Mouse (Mus musculus) liver, embryonic 16.5 days (tissue): ENCODE results near the gene Maneal. TPM values are rescaled to one million over a fixed set of nuclear protein-coding genes. Genes with fewer than 3 reads are reported as not detected.

Experiments
- ATAC-seq: fragments of 200-750 bp; cut with Nextera tagmentation; 2 replicates; pipeline ENCODE4 v1.8.0; 2017; ENCODE audit warnings: low read depth, mild to moderate bottlenecking, moderate number of reproducible peaks, moderate library complexity
- H3K27ac ChIP-seq: fragments of 300-500 bp; sonication (generic); 2 replicates; pipeline ENCODE4 v1.5.1; 2014; ENCODE audit warnings: mild to moderate bottlenecking, low read length
- H3K27me3 ChIP-seq: fragments of 300-500 bp; sonication (generic); 2 replicates; pipeline ENCODE4 v1.6.1; 2014; ENCODE audit warnings: low read depth, low read length, mixed read lengths; ENCODE audit not compliant: control insufficient read depth, insufficient read depth
- H3K36me3 ChIP-seq: fragments of 300-500 bp; sonication (generic); 2 replicates; pipeline ENCODE4 v1.6.1; 2014; ENCODE audit warnings: mild to moderate bottlenecking; ENCODE audit not compliant: control insufficient read depth, insufficient read depth
- H3K4me1 ChIP-seq: fragments of 300-500 bp; sonication (generic); 2 replicates; pipeline ENCODE4 v1.6.1; 2014; ENCODE audit warnings: low read depth, low read length, mixed read lengths; ENCODE audit not compliant: control insufficient read depth
- H3K4me2 ChIP-seq: fragments of 300-500 bp; sonication (generic); 2 replicates; pipeline ENCODE4 v1.6.1; 2014; ENCODE audit warnings: low read depth, low read length, mixed read lengths
- H3K4me3 ChIP-seq: fragments of 300-500 bp; sonication (generic); 2 replicates; pipeline ENCODE4 v1.5.1; 2014; ENCODE audit warnings: low read depth, mild to moderate bottlenecking, low read length
- H3K9ac ChIP-seq: fragments of 300-500 bp; sonication (generic); 2 replicates; pipeline ENCODE4 v1.6.1; 2014; ENCODE audit warnings: low read depth, low read length
- H3K9me3 ChIP-seq: fragments of 300-500 bp; sonication (generic); replicated peaks from 2 replicates; pipeline ENCODE4 v1.6.1; 2016; ENCODE audit warnings: low read length; ENCODE audit not compliant: control insufficient read depth
- WGBS: fragments of 180-500 bp; shearing (Covaris S2); extraction: QIAGEN DNeasy Blood & Tissue Kit; methylation state at CpG from one replicate; pipeline ENCODE4 v1.1.7; 2014; ENCODE audit not compliant: insufficient replicate concordance; 5-methylcytosine and 5-hydroxymethylcytosine counted together
- polyA plus RNA-seq: library from polyadenylated mRNA; unstranded; fragments of >200 nt; fragmentation: Nextera tagmentation; extraction: Ambion mirVana; gene quantifications from 2 replicates; pipeline ENCODE4 v1.2.1, GENCODE M21; 2015

Gene Maneal
- polyA plus RNA-seq = 0.02 TPM in 1 of 2 replicates, not detected in the other

GRCm38 (mm10) chr4:124861283-124862188 is at the start of gene Maneal:
Gene Maneal, minus strand, starts transcription at chr4:124862171.
- WGBS = 4% methylated on average over 62 of the region's 77 CpGs
- 0 out of 2 replicates have a peak within 1 kb of the TSS, but pooled peaks have one; percentile 9 for H3K4me2 ChIP-seq
- no peak for ATAC-seq
- H3K27me3 ChIP-seq = peaks cover 34% of the 10 kb centered on the region
- H3K36me3 ChIP-seq = no peaks in the 10 kb centered on the region
- H3K4me1 ChIP-seq = no peaks in the 10 kb centered on the region
- H3K27ac ChIP-seq = no peak within 1 kb of the TSS
- peak within 1 kb of the TSS; percentile 21; the same call in 1 of the 2 replicates for H3K4me3 ChIP-seq
- no peaks in the 10 kb centered on the region for H3K9me3 ChIP-seq
- H3K9ac ChIP-seq = no peak within 1 kb of the TSS

DNA sequence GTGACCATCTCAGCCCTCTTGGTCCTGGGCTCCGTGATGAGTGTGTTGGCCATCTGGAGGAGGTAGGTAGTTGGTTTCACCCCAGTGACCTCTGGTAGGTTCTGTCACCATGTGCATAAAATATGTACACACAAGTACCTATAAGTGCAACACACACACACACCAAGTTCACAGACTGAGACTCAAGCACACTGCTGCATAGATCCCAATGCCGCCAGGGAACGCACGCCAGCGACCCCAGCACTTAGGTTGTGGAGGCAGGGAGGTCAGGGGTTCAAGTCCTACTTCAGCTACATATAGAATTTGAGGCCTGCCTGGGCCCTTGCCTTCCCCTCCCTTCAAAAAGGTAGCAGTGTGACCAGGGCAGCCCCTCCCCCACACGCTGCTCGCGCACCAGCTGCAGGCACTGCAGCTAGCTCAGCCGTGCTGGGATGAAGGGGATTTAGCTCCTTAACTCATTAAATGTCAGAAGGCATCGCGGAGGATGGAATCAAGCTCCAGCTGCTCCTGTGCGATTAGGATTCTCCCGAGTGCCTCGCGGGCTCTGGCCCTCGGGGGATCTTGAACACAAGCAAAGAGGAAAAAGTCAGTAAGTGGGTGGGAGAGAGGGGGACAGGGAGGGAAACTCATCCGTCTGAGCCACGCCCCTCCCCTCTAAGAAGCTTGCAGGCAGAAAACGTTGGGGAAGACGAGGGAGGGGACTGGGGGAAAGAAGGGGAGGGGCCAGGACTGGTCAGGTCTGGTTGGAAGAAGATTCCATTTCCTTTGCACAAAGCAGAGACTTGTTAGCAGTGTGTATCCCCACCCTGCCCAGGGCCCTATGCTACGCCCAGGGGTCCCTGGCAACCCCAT is 44.2 kb upstream of the Maneal start:
- H3K27me3 ChIP-seq = peaks cover 7% of the 10 kb centered on the region
- H3K4me1 ChIP-seq = no peaks in the 10 kb centered on the region
- 12% methylated on average over 21 of the region's 21 CpGs for WGBS
- H3K9ac ChIP-seq = no peak overlapping the region
- H3K4me2 ChIP-seq = no peak overlapping the region
- no peaks in the 10 kb centered on the region for H3K36me3 ChIP-seq
- ATAC-seq = no peak
- no peak overlapping the region for H3K27ac ChIP-seq
- H3K9me3 ChIP-seq = no peaks in the 10 kb centered on the region
- no peak overlapping the region for H3K4me3 ChIP-seq

DNA sequence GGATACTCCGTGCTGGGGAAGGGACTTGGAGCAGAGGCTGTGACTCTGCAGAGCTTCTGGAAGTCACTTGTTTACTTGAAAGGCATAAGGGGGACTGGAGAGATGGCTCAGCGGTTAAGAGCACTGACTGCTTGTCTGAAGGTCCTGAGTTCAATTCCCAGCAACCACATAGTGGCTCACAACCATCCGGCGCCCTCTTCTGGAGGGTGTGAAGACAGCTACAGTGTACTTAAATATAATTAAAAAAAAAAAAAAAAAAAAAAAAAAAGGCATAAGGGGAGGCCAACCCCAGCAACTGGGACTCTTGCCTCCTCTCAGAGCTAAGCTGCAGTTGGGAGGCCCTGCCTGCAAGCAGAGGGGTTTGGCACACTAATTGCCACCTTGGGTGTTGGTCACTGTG is 43.4 kb upstream of the Maneal start:
- H3K4me3 ChIP-seq = no peak overlapping the region
- ATAC-seq = no peak
- H3K27me3 ChIP-seq = peaks cover 7% of the 10 kb centered on the region
- H3K4me1 ChIP-seq = no peaks in the 10 kb centered on the region
- H3K9me3 ChIP-seq = no peaks in the 10 kb centered on the region
- no peak overlapping the region for H3K27ac ChIP-seq
- H3K9ac ChIP-seq = no peak overlapping the region
- WGBS = 43% methylated on average over 4 of the region's 4 CpGs
- H3K4me2 ChIP-seq = no peak overlapping the region
- no peaks in the 10 kb centered on the region for H3K36me3 ChIP-seq

DNA sequence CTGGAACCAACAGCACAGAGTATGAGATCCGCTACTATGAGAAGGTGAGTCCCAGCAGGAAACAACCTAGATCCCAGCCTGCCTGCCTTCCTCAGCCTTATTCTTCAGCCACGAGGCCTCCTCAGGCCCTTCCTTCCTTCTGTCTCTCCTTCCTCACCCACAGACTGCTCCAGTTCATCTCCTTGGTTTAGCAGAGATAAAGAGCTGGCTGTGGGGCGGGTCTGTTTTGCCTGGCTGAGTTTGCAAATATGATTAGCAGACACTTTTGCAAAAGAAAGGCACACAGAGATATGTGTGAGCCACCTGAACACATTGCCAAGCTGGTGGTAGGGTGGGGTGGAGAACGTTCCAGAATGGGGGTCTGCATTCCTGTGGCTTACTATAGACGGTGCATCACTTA is 37.9 kb upstream of the Maneal start:
- Histone ChIP-seq H3K27ac (no peak overlapping the region), H3K4me2 (no peak overlapping the region), H3K9me3 (no peaks in the 10 kb centered on the region), H3K4me1 (peaks cover 3% of the 10 kb centered on the region), H3K9ac (no peak overlapping the region), H3K27me3 (peaks cover 22% of the 10 kb centered on the region), H3K4me3 (no peak overlapping the region), H3K36me3 (no peaks in the 10 kb centered on the region)
- ATAC-seq = 0 out of 2 replicates have a peak, but pooled peaks have one; percentile 11
- WGBS = 26% methylated on average over 5 of the region's 5 CpGs

DNA sequence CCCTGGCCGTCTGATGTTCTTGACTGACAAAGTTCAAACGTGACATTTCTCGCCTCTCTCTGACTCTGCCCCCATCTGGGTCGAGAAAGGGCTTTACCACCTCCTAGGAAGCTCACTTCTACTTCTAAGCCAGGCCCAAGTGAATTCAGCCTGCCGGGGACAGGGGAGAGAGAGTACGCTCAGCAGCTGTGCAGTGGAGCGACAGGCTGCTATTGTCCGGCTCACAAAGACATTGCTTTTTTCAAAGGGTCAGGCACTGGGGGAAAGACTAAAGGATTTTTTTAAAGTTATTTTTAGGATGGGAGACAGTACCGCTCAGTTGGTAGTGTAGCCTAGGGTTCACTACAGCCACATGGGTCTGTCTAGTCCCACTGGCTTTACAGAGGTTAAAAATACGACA is 36.5 kb upstream of the Maneal start:
- Histone ChIP-seq H3K27ac (no peak overlapping the region), H3K9ac (no peak overlapping the region), H3K27me3 (peaks cover 30% of the 10 kb centered on the region), H3K4me1 (peaks cover 3% of the 10 kb centered on the region), H3K4me3 (no peak overlapping the region), H3K4me2 (no peak overlapping the region), H3K9me3 (no peaks in the 10 kb centered on the region), H3K36me3 (no peaks in the 10 kb centered on the region)
- no peak for ATAC-seq
- 62% methylated on average over 10 of the region's 10 CpGs for WGBS

DNA sequence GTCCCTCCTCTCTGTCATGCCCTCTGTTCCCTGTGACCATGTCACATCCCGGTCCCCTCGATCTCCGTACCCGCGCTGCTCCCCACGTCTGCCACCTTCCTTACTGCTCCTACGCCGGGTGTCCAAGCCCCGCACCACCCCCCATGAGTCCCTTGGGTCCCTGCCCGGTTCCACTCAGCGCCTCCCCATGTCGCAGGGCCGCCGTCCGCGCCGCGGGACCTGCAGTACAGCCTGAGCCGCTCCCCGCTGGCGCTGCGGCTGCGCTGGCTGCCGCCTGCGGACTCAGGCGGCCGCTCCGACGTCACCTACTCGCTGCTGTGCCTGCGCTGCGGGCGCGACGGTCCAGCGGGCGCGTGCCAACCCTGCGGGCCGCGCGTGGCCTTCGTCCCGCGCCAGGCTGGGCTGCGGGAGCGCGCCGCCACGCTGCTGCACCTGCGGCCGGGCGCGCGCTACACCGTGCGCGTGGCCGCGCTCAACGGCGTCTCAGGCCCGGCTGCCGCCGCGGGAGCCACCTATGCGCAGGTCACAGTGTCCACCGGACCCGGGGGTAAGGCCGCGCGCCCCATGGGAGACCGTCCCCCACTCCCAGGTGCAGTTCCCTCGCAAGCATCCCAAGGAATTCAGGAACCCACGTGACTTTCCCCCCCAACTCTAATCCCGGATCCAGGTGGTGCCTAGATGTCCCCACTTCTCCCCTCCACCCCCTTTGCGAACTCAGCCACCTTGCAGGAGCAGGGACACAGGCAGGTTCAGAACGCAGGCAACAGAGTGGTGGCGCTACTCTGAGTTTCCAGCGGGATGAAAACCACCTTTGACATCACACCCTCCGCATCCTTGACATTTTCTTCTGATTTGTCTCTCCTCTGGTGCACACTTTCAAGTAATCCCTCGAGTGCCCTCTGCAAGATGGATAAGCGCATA is 32.8 kb upstream of the Maneal start:
- no peak for ATAC-seq
- WGBS = 3% methylated on average over 73 of the region's 83 CpGs
- Histone ChIP-seq H3K4me3 (peak overlapping the region; percentile 11; the same call in 1 of the 2 replicates), H3K9me3 (no peaks in the 10 kb centered on the region), H3K36me3 (no peaks in the 10 kb centered on the region), H3K4me1 (peaks cover 3% of the 10 kb centered on the region), H3K4me2 (peak overlapping the region; percentile 43), H3K27ac (no peak overlapping the region), H3K9ac (no peak overlapping the region), H3K27me3 (peaks cover 38% of the 10 kb centered on the region)

DNA sequence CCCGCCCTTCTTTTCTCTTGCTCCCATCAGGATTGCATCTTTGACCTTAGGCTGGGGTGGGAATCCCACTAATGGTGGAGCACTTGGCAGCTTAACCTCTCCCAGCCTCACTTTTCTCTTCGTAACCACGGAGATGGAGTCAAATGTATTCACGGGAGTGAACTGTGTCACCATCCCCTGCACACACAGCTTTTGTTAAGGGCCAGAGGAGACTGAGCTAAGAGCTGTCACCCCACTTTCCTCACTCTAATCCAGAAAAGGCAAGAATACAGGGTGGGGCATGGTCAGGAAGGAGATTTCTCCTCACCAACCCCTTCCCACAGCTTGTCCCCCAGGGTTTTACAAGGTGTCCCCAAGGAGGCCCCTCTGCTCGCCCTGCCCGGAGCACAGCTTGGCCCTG is 31.8 kb upstream of the Maneal start:
- no peaks in the 10 kb centered on the region for H3K9me3 ChIP-seq
- H3K4me2 ChIP-seq = no peak overlapping the region
- no peak overlapping the region for H3K27ac ChIP-seq
- H3K36me3 ChIP-seq = no peaks in the 10 kb centered on the region
- no peak for ATAC-seq
- H3K4me1 ChIP-seq = no peaks in the 10 kb centered on the region
- WGBS = 28% methylated on average over 6 of the region's 6 CpGs
- H3K4me3 ChIP-seq = no peak overlapping the region
- H3K27me3 ChIP-seq = peaks cover 38% of the 10 kb centered on the region
- no peak overlapping the region for H3K9ac ChIP-seq

DNA sequence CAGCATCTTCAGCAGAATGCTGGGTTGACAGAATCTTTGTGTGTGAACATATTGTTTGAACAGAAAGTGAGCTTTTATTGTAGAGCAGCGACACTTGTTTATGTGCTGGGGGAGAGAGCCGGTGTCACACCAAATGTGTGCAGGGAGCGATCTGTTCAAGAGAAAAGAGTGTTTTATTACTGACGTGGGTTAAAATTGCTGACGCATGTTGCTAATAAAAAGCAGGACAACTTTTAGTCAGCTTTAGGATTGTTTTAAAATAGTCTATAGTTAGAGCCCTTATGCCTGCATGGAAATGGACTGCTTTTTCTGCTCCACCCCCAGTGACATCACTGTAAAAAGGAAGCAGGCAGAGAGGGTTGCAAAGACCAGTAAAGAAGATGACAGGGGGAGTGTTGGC is 28.9 kb upstream of the Maneal start:
- no peak for ATAC-seq
- Histone ChIP-seq H3K4me2 (no peak overlapping the region), H3K9me3 (no peaks in the 10 kb centered on the region), H3K4me1 (no peaks in the 10 kb centered on the region), H3K4me3 (no peak overlapping the region), H3K9ac (no peak overlapping the region), H3K36me3 (no peaks in the 10 kb centered on the region), H3K27ac (no peak overlapping the region), H3K27me3 (peaks cover 36% of the 10 kb centered on the region)
- WGBS = 61% methylated on average over 5 of the region's 5 CpGs
